Mouse (Mus musculus): ENCODE data around the gene Ccdc169.

The Ccdc169 gene

GRCm38 (mm10) chr3:55137039-55137438 is at the start of gene Ccdc169:
Gene Ccdc169 (plus strand): TSS chr3:55137339.
- no peak for DNase-seq

GRCm38 (mm10) chr3:55087360-55087759 is 49.8 kb upstream of the Ccdc169 start:
- DNase-seq: no peak

- no peak for DNase-seq
Observed at GRCm38 (mm10) chr3:55088359-55088758, 48.8 kb upstream of the Ccdc169 start.

- peak; percentile 67 for DNase-seq
Observed at GRCm38 (mm10) chr3:55088843-55089242, 48.3 kb upstream of the Ccdc169 start.

- DNase-seq: no peak
Observed at GRCm38 (mm10) chr3:55089291-55089690, 47.8 kb upstream of the Ccdc169 start.

- DNase-seq: no peak
Observed at GRCm38 (mm10) chr3:55093161-55093560, 44.0 kb upstream of the Ccdc169 start.

- no peak for DNase-seq
Observed at GRCm38 (mm10) chr3:55095968-55096654, 41.0 kb upstream of the Ccdc169 start.

GRCm38 (mm10) chr3:55096655-55097005 is 40.5 kb upstream of the Ccdc169 start:
- DNase-seq: no peak

GRCm38 (mm10) chr3:55097186-55097585 is 40.0 kb upstream of the Ccdc169 start:
- no peak for DNase-seq

- no peak for DNase-seq
Observed at GRCm38 (mm10) chr3:55098014-55098413, 39.1 kb upstream of the Ccdc169 start.

GRCm38 (mm10) chr3:55098990-55099389 is 38.1 kb upstream of the Ccdc169 start:
- no peak for DNase-seq

GRCm38 (mm10) chr3:55101092-55101491 is 36.0 kb upstream of the Ccdc169 start:
- no peak for DNase-seq

- DNase-seq: peak; percentile 53
Observed at GRCm38 (mm10) chr3:55105372-55106023, 31.6 kb upstream of the Ccdc169 start.

GRCm38 (mm10) chr3:55106051-55106450 is 31.1 kb upstream of the Ccdc169 start:
- no peak for DNase-seq

- no peak for DNase-seq
Observed at GRCm38 (mm10) chr3:55109097-55109496, 28.0 kb upstream of the Ccdc169 start.

- DNase-seq: peak; percentile 92
Observed at GRCm38 (mm10) chr3:55111935-55112709, 25.0 kb upstream of the Ccdc169 start, which contains the start of gene Spg20. Gene Spg20 (plus strand): TSS chr3:55112108.

- DNase-seq: no peak
Observed at GRCm38 (mm10) chr3:55112710-55113415, 24.3 kb upstream of the Ccdc169 start.

GRCm38 (mm10) chr3:55114313-55115065 is 22.6 kb upstream of the Ccdc169 start:
- peak; percentile 34 for DNase-seq

GRCm38 (mm10) chr3:55115071-55115470 is 22.1 kb upstream of the Ccdc169 start:
- no peak for DNase-seq

- peak; percentile 17 for DNase-seq
Observed at GRCm38 (mm10) chr3:55115989-55116388, 21.1 kb upstream of the Ccdc169 start.

GRCm38 (mm10) chr3:55119275-55119898 is 17.8 kb upstream of the Ccdc169 start:
- no peak for DNase-seq

- DNase-seq: no peak
Observed at GRCm38 (mm10) chr3:55122336-55122870, 14.7 kb upstream of the Ccdc169 start.

All from kidney, adult 11 months (tissue).